Mouse (Mus musculus) megakaryocyte-erythroid progenitor cell, adult 5-6 weeks (primary cell): ENCODE results near the gene Snrpa. TPM values are rescaled to one million over a fixed set of nuclear protein-coding genes. Genes with fewer than 3 reads are reported as not detected.

Experiments used
- ATAC-seq: replicated peaks from 2 replicates; pipeline ENCODE4 v1.8.0; 2016; ENCODE audit warnings: mild to moderate bottlenecking, inconsistent platforms; ENCODE audit not compliant: severe bottlenecking, poor library complexity, low FRiP score, low TSS enrichment
- total RNA-seq, 2 experiments: library from RNA; stranded (forward) in 1 of 2; stranded (reverse) in 1 of 2; fragments of 200-1000, 215-1000 nt in 1 of 2; fragments of >200 nt in 1 of 2; fragmentation: Nextera tagmentation in 1 of 2; gene quantifications; 2 replicates each; pipeline ENCODE4 v1.2.3; 2014 to 2017

Snrpa gene
- total RNA-seq, 2 experiments from 2014 or later = 109 to 297 TPM

GRCm38 (mm10) chr7:27170981-27171380, 25.1 kb downstream of the Snrpa start:
- ATAC-seq = no peak

- ATAC-seq = no peak
Observed at GRCm38 (mm10) chr7:27168371-27168770, 27.7 kb downstream of the Snrpa start.

GRCm38 (mm10) chr7:27167475-27168094, 28.5 kb downstream of the Snrpa start:
- ATAC-seq = no peak

GRCm38 (mm10) chr7:27166614-27167474, 29.2 kb downstream of the Snrpa start, which contains the start of gene Egln2:
Gene Egln2 (minus strand): TSS chr7:27166802.
- ATAC-seq = peak; percentile 75

GRCm38 (mm10) chr7:27166229-27166613, 29.9 kb downstream of the Snrpa start:
- peak; percentile 49 for ATAC-seq

- ATAC-seq = no peak
Observed at GRCm38 (mm10) chr7:27165696-27166095, 30.4 kb downstream of the Snrpa start.

GRCm38 (mm10) chr7:27165007-27165655, 30.9 kb downstream of the Snrpa start:
- ATAC-seq = no peak

GRCm38 (mm10) chr7:27164112-27164947, 31.7 kb downstream of the Snrpa start:
- ATAC-seq = no peak

- no peak for ATAC-seq
Observed at GRCm38 (mm10) chr7:27163450-27163805, 32.6 kb downstream of the Snrpa start.

- no peak for ATAC-seq
Observed at GRCm38 (mm10) chr7:27162780-27163449, 33.2 kb downstream of the Snrpa start.

- no peak for ATAC-seq
Observed at GRCm38 (mm10) chr7:27161744-27162143, 34.3 kb downstream of the Snrpa start.

GRCm38 (mm10) chr7:27160921-27161320, 35.1 kb downstream of the Snrpa start:
- no peak for ATAC-seq

- peak; percentile 83 for ATAC-seq
Observed at GRCm38 (mm10) chr7:27159882-27160281, 36.2 kb downstream of the Snrpa start.

- ATAC-seq = no peak
Observed at GRCm38 (mm10) chr7:27159256-27159655, 36.8 kb downstream of the Snrpa start.

- ATAC-seq = no peak
Observed at GRCm38 (mm10) chr7:27158171-27158570, 37.9 kb downstream of the Snrpa start.

- no peak for ATAC-seq
Observed at GRCm38 (mm10) chr7:27156005-27156404, 40.1 kb downstream of the Snrpa start.

- ATAC-seq = no peak
Observed at GRCm38 (mm10) chr7:27153205-27153764, 42.8 kb downstream of the Snrpa start, which contains the start of gene Cyp2t4. Gene Cyp2t4 (plus strand): TSS chr7:27153714.
